Mouse (Mus musculus) heart, postnatal 0 days (tissue): Measurements from ENCODE around the gene Entpd5.

ENCODE experiments used
- CTCF ChIP-seq: IDR thresholded peaks from 2 replicates; pipeline ENCODE4 v1.5.1; 2016; ENCODE audit warnings: antibody characterized with exemption, control low read depth, low read depth
- EP300 ChIP-seq: IDR thresholded peaks from 2 replicates; pipeline ENCODE4 v1.6.1; 2016; ENCODE audit warnings: antibody characterized with exemption, low read depth

- no peak for TF ChIP-seq EP300
- TF ChIP-seq CTCF, result no peak
These were observed 41.5 kb upstream of the Entpd5 start for GRCm38 (mm10) chr12:84450351-84450717.
